Mouse (Mus musculus) thymus, adult 18-20 months (tissue): Measurements from ENCODE around the gene Noxa1.

Experiments
- DNase-seq, 2 experiments: peaks; one replicate each; pipeline ENCODE4 v3.0.0; 2022; ENCODE audit warnings: mixed read lengths in 2 of 2

Gene Noxa1

DNA sequence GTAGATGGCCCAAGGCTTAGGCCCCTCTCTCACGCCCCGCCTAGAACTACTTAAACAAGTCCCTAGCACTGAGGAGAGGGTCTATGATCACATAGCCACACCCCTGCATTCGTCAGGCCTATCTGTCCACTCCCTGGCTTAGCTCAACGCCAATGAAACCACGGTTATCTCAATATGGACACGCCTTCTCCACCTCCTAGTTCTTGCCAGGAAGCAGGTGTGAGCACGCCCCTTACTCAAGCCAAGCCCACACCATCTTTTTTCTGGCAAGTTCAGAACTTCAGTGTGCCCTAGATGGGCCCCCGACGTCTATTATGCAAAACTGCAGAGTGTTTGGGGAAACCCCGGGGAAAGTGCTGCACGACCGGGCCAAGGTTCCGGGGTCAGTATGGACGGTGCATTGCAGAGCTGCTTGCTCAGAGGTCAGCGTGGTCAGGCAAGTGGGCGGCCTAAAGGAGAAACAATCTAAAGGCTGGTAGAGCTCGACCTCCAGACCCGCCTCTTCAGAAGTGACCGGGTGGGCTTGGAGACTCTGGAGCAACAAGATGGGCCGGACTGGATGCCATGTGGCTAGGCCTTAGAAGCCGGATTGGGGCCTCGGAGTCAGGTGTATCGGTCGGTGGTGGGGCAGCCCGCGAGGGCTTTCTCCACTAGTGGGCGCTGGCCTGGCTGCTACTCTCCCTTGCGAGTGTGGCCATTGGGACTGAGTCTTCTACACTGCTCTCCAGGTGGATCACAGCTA is at the start of gene Noxa1:
Gene Noxa1, minus strand, starts transcription at position 41 of the 742 bp plus-strand sequence.
- no peak for DNase-seq

DNA sequence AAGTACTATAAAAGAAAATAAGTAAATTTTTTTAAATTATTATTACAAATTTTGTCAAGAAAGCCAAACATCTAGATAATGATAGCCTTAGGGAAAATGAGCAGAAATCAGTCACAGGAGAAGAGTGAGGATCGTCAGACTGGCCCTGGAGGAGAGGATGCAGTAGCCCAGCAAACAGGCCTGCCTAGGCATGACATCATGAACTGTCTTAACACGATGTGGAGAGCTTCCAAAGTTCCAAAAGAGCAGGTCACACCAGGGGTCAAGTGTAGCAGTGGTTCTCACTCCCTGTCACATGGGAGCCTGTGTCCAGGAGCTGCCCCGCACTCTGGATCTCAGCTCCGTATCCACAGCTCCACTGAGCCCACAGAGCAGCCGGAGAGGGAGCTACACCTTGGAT is 47.0 kb upstream of the Noxa1 start:
- DNase-seq: no peak

DNA sequence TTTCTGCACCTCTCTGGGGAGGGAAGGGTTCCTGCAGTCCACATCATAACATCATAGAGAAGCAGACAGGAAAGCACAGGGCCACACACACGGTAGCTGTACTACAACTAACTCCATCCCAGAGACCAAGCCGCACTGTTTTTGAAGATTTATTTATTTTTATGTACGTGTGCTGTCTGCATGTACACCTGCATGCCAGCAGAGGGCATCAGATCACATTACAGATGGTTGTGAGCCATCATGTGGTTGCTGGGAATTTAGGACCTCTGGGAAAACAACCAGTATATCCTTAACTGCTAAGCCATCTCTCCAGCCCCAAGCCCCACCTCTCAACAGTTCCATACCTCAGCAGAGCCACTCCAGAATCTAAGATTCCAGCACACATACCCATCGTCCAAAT is 46.2 kb upstream of the Noxa1 start:
- DNase-seq: no peak

DNA sequence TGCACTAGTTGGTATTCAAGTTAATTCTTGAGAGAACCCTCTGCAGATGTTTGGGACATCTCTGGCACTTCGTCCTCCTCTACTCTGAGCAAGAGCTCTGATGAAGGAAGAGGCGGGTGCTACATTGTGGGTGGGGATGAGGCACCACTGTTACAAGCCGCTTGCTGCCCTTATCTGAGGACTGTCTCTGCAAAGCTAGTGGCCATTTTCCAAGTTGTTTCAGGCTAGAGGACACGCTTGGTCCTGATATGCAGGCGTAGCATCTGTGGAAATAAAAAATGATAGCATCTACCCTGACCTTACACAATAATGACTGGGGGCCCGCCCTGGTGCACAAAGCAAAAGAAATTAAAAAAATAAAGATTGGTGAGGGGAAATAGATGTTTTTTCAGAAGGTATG is 42.9 kb upstream of the Noxa1 start:
- DNase-seq: no peak

DNA sequence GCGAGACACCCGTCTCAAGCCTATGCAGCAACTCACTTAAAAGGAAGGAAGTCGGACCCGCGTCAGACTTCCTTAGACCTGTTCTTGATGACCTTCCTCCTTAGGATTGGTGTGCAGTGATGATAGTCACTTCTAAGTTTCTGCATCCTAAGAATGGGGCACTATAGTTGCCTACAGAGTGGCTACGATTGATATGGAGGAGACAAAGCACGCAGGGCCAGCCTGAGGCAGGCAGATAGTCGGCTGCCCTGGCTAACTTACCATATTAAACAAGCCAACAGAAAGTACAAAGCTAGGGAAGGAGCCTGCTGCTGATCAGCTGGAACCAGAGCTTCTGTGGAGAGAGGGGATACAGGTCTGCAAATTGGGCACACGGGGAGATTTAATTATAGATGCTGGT is 36.7 kb upstream of the Noxa1 start:
- no peak for DNase-seq

DNA sequence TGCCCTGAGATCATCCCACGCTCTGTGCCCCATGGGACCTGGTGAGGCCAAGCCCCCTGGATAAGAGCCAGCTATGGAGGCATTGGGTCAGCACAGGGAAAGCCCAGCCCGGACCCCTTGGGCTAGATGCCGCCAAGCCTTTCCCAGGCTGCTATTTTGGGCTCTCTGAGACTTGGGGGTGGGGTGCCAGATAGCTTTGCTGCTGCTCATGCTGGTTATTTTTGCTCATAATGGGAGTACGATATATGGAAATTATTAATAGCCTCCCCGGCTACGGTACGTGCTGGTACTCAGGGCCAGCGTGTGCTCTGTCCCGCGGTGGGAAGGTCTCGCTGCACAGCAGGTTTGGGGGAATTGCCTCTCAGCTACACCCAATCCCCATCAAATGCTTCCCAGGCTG is 33.1 kb upstream of the Noxa1 start:
- DNase-seq: no peak

DNA sequence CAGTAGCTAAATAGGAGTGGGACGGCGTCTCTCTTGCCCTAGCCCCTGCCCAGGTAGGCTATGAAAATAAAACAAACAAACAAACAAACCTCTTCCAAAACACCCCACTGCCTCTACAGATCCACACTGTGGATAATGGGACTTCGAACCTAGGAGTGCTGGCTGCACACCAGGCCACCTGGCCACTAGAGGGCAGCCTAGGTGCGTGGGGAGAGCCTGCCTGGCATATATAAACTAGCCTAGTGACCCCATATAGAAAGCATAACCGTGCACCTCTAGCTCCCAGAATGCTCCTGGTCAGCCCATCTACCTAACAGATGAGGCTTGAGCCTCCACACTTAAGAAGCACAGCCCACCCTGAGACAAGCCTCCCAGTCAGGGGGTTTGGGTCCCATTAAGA is 32.3 kb upstream of the Noxa1 start:
- peak; percentile 30 to 33 for DNase-seq

DNA sequence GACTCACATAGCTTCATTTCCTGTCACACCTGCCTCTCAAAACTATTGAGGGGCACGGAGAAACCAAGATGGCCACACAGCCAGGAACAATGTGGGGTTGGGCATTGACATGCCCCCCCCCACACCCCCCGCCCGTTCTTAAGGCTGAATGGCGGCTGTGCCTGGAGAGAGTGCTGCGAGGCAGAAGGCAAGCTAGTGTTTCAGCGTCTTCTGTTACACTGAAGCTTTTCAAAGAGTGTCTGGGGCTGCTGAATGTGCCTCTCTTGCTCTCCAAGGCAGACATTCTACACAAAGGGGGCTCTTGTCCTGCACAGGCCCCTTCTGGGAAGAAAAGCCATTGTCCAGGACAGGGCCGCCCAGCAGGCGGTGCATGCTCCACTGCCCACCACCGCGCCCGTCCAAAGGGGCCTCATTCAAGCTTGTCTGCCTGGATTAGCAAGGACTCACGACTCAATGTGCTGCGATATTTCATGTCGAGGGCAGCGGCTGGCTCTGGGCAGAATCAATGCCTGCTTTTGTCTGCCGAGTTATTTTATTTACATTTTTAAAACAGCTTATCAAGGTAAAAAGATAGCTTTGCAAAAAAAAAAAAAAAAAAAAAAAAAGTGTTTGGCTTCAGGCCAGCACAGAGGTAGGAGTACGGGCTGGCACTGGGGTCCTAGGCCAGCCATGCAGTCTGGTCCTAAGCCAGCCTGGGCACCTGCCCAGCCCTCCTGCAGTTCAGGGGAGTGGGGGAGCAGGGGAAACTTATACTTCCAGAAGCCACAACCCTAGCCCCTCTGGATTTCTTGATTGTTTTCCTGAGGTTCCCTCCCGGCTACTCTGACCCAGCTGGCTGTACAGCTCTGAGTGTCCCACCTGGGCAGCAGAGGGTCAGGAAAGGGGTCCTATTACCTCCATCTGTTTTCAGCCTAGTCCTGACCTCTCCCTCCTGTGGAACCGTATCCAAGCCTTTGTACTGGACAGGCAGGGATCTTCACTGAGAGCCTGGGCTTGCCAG is 31.4 kb upstream of the Noxa1 start:
- no peak for DNase-seq

DNA sequence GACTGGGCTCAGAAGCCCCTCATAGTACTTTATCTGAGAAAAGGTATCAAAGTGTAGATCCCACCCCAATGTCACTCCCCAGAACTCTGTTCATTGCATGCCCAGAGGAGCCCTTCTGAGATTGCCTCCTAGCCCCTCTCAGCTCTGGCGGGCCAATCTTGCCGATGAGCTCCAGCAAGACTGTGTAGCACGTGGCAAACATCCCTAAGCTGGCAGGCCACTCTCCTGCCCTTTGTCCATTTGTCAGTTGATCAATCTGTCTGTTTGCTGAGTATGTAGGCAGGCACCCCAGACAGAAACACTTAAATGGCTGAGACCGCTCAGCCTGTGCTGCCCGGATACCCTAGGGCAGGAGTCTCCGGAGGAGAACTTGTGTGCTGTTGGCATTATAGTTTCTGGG is 30.2 kb upstream of the Noxa1 start:
- no peak for DNase-seq

DNA sequence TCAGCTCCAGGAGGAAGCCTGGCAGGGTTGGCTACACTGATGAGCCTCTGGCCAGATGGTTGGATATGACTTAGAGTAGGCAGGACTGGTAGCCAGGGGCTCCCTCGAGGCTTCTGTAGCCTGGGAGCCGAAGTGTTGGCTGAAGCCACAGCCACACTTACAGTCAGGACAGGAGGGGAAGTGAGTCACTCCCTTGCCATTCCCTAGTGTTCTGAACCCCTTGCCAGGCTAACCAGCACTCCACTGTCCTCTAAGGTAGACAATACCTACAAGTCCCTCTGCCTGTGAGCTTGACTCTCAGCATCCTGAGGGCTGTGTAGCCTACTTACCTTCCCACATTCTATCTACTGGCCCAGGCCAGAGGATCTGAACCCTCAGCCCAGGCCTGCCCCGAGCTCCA is 29.5 kb upstream of the Noxa1 start:
- no peak for DNase-seq

DNA sequence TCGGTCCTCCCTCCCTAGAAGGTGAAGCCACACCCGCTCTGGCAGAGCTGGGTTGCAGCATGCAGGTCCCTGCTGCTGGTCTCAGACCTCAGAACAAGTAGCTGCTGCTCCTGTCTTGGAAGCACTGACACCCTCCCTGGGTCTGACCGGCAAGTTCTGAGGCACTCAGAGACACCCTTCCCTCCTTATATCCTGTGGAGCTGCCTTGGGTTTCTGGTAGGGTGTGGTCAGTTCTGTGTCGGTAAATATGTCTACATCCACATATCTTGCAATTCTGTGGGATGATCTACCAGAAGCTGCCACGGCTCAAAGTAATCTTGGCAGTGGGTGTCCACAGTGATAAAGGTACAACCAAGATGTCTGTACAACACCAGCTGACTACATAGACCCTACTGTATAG is 28.6 kb upstream of the Noxa1 start:
- no peak for DNase-seq

DNA sequence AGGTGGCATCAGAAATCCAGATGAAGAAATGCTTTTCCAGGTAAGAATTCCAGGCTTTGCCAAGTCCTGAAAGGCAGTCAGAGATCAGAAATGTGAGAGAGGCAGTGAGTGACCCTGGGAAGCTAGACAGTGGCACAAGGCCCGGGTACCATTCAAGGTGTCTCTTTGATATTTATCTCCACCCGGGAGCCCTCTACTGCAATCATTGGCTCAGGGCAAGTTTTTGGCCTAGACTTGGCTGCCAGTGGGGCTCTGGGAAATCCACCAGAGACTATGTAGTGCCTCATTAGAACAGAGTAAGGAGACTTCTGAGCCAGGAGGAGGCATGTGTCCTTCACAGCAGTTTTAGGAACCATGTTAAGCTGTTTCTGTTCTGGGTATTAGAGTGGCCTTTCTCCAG is 27.7 kb upstream of the Noxa1 start:
- no peak for DNase-seq

DNA sequence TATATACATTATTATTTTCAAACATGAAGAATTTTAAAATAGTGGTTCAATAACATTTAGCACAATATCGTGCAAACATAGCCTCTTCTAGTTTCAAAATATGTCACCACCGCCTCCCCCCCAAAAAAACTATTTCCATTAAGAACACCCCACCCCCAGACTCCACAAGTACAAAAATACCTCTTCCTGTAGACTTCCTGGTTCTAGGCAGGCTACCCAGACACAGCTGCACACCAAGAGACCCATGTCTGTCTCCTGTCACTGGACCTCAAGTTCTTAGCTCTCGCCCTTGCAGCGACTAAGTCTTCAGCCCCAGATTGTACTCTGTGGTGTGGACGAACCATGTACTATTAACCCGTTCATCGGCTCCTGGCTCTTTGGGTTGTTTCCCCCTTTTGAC is 26.0 kb upstream of the Noxa1 start:
- no peak for DNase-seq

DNA sequence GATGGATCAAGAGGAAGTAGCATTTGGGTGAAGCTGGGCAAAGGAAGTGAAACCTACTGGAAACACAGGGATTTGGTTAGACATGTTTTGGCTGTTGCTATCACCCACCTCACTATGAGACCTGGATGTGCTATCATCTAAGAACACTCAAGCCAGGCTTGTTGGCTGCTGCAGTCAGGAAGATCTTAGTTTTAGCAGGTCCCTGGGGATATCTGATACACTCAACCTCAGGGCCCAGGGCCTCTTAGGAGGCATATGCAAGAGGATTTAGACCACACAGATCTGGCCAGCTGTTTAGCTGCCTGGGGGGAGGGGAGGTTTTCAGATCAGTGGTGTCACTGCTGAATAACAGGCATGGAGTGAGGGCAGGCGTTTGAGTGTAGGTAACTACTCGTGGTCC is 20.5 kb upstream of the Noxa1 start:
- DNase-seq: no peak

DNA sequence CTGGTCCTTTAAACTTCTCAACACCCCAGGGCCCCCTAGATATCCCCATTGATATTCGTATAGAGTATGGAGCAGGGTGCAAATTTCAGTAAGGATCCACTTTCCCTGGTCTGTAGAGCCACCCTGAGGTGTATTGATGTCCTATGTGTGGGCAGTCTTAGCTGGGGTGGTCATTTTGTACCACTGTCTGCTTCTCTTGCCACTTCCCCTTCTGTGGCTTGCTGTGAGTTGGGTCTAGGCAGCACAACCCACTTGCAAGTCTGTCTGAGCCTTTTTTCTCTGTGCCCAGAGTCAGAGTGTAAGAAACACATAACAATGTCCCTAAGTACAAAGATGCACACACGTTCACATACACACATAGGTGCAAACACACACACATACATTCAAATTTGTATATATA is 19.4 kb upstream of the Noxa1 start:
- no peak for DNase-seq

DNA sequence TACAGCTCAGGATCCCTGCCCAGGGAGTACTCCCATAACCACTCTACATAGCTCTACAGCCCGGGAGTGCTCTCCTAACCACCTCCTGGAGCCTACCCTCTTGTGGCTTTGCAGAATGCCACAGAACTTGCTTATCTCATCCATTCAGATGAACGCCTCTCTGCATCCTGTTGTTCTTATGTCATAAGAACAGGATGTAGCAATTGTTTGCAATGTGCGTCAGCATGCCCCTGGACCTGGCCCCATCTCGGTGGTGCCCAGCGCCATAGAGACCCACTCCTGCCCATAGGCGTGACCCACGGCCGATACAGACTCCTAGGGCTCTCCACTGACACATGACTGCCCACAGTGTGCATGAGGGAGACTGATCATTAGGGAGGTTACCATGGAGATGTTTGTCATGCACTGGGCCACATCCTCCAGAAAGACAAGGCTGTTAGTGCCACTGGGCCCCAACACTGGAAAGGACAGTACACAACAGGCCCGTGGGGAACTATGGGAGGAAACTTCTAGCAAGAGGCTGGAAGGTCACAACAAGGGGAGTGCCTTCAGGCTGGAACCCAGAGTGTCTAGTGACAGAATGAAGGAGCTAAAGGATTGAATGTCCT is 16.3 kb upstream of the Noxa1 start:
- no peak for DNase-seq

DNA sequence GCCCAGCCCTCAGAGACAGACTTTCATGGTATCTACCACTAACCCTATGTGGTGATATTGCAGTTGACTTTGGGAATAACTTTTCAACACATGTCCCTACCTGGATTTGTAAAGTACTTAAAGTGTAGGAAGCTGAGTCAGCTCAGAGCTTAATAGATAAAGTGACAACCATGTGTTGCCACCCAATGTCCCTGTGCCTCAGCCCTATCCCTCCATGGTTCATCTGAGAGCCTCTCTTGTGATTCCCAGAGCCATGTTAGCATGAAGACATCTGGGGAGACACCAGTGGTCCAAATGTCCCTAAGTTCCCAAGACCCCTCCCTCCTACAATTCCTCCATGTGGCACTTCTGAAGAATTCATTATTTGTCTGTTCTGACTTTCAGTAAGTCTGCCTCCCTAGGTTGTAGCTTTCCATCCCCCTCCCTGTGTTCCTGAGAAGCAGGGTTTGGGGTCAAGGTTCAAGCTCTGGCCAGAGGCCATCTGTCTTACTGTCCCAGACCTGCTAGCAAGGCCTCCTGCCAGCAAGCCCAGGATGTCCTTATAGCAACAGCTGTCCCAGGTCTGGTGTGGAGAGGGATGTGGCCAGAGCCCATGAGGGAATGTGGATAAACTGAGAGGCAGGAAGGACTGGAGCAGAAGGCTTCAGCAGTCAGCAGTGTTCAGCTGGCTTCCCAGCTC is 15.7 kb upstream of the Noxa1 start:
- no peak for DNase-seq

DNA sequence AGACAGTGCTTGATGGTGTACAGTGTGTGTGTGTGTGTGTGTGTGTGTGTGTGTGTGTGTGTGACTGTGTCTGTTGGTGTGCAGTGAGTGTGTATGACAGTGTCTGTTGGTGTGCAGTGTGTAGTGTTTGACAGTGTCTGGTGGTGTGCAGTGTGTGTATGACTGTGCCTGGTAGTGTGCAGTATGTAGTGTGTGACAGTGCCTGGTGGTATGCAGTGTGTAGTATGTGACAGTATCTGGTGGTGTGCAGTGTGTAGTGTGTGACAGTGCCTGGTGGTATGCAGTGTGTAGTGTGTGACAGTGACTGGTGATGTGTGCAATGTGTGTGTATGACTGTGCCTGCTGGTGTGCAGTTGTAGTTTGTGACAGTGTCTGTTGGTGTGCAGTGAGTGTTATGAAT is 14.5 kb upstream of the Noxa1 start:
- DNase-seq: no peak

DNA sequence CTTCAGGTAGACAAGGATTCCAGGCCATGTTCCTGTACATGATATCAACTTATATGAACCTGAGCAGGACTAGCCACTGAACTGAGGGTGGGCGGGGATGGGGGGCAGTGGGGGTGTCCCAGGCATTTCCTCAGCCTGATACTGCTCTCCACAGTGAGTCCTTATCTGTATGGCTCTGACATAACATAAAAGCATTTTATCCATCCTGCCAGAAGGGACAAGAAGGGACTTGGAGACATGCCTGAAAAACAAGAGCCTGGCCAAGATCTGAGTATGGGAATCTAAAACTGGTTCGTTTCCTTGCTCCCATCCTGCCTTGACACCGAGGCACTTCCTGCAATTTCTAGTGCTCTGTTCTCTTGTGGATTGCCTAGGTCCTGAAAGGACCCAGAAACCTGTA is 11.1 kb upstream of the Noxa1 start:
- no peak for DNase-seq

DNA sequence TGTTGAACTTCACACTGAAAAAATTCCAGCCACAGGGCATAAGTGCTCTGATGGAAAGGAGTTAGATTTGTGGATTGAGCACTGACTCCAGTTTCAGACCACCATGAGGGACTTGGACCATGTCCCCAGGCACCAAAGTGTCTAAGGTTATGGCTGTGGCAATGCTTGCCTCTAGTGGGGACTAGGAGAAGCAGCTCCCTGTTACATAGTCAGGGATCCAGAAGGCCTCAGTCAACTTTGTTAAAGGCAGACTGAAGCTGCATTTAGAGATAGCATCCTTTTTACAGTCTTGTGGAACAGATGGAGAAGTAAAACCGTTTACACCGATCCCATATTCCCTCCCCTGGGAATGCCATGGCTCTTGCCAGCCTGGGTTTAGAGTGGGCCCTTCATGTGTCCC is 9.2 kb upstream of the Noxa1 start:
- no peak for DNase-seq

DNA sequence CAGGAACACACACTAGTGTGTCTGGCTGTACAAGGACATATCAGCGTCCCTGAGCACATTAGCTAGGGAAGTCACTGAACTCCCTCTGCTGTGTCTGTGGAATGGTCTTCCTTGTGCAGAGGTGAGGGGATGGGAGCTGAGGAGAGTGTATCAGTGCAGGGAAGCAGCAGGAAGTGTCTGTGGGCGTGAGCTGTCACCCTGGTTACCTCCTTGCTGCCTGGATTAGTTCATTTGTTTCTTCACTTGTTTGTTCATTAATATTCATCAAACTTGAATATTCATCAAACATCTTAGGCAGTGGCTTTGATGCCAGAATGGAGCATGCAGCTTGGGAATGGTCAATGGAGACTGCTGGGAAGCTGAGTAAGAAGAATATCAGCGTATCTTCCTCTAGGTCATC is 4.8 kb upstream of the Noxa1 start:
- DNase-seq: no peak

DNA sequence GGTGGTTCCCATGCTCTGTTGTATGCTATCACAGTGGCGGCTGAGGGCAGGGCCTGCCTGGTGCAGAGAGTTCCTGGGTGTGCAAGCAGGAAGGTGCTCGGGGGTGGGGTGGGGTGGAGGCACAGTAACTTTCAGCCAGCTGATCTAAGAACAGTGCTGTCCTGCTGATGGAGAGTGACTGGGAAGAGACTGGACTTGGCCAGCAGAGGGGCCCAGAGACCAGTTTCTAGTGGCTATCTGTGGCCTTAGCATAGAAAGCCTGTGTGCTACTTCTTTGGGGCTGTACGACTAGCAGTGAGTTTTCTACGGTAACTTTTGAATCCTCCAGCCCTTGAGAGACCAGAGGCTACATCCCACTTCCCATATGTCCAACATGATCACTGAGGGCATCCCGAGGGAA is 4.0 kb upstream of the Noxa1 start:
- no peak for DNase-seq

DNA sequence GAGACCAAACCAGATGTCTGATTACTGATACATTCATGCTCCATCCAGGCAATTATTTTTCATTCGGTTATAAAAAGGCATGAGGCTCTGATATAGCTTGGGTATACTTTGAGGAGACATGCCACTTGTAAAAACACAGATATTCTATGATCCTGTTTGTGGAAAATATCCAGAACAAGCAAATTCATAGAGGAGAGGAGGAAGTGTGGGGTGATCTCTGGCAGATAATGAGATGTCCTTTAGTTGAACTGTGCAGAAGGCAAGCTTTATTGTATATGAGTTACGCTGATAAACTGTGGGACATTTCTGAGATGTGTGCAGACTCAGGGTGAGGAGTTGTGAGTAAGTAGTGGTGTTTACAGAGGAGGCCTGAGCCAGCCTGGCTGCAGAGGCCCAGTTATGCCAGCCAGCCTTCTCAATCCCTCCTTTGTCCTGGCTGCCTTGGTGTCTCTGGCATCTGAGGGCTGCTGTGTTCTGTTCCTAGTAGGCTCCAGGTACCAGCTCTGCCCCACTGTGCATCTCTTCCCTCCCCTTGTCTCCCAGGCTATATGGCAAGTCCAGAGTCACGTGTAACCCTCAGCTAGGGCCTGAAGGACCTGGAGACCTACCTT is 3.2 kb upstream of the Noxa1 start:
- DNase-seq: no peak
